Mouse (Mus musculus): ENCODE measurements around the gene Hsd17b11. TPM values are rescaled to one million over a fixed set of nuclear protein-coding genes. Genes with fewer than 3 reads are reported as not detected.

Hsd17b11 gene
- polyA plus RNA-seq, 1 experiment from 2014 or later, result 1.7 TPM

- peak; percentile 67 for ATAC-seq
- WGBS (ENCODE audit: insufficient replicate concordance), result 56% methylated on average over 18 of the region's 18 CpGs
- 0 out of 2 replicates have a peak, but pooled peaks cover 3% of the 10 kb centered on the region for H3K36me3 ChIP-seq
- no peak overlapping the region for H3K4me3 ChIP-seq
- 0 out of 2 replicates have a peak overlapping the region, but pooled peaks have one; percentile 10 for H3K4me2 ChIP-seq
- H3K9me3 ChIP-seq (replicated peaks), result no peaks in the 10 kb centered on the region
- H3K27me3 ChIP-seq (replicated peaks), result no peaks in the 10 kb centered on the region
- 0 out of 2 replicates have a peak overlapping the region, but pooled peaks have one; percentile 25 for H3K27ac ChIP-seq
- H3K9ac ChIP-seq, result no peak overlapping the region
- peaks cover 4% of the 10 kb centered on the region; the same call in 1 of the 2 replicates for H3K4me1 ChIP-seq
Measured at GRCm38 (mm10) chr5:104002549-104003255, 19.0 kb downstream of the Hsd17b11 start.

GRCm38 (mm10) chr5:103999738-104000137 is 22.0 kb downstream of the Hsd17b11 start:
- H3K9ac ChIP-seq, result no peak overlapping the region
- no peak overlapping the region for H3K4me2 ChIP-seq
- no peaks in the 10 kb centered on the region for H3K9me3 ChIP-seq (replicated peaks)
- H3K4me1 ChIP-seq, result peaks cover 15% of the 10 kb centered on the region
- 3% methylated on average over 5 of the region's 5 CpGs for WGBS (ENCODE audit: insufficient replicate concordance)
- no peak overlapping the region for H3K4me3 ChIP-seq
- H3K27ac ChIP-seq, result no peak overlapping the region
- no peaks in the 10 kb centered on the region for H3K36me3 ChIP-seq
- H3K27me3 ChIP-seq (replicated peaks), result no peaks in the 10 kb centered on the region
- no peak for ATAC-seq

GRCm38 (mm10) chr5:103998739-103999138 is 23.0 kb downstream of the Hsd17b11 start:
- Histone ChIP-seq H3K36me3 (no peaks in the 10 kb centered on the region), H3K4me2 (no peak overlapping the region), H3K9ac (no peak overlapping the region), H3K9me3 (replicated peaks) (no peaks in the 10 kb centered on the region), H3K4me3 (no peak overlapping the region), H3K27me3 (replicated peaks) (no peaks in the 10 kb centered on the region), H3K27ac (no peak overlapping the region), H3K4me1 (peaks cover 20% of the 10 kb centered on the region)
- 46% methylated on average over 5 of the region's 5 CpGs for WGBS (ENCODE audit: insufficient replicate concordance)
- ATAC-seq, result no peak

- Histone ChIP-seq H3K4me1 (peaks cover 17% of the 10 kb centered on the region), H3K4me2 (peak overlapping the region; percentile 31), H3K9ac (no peak overlapping the region), H3K4me3 (no peak overlapping the region), H3K27ac (no peak overlapping the region), H3K27me3 (replicated peaks) (no peaks in the 10 kb centered on the region), H3K36me3 (no peaks in the 10 kb centered on the region), H3K9me3 (replicated peaks) (no peaks in the 10 kb centered on the region)
- 32% methylated on average over 3 of the region's 3 CpGs for WGBS (ENCODE audit: insufficient replicate concordance)
- peak; percentile 70 for ATAC-seq
Measured at GRCm38 (mm10) chr5:103995181-103995580, 26.5 kb downstream of the Hsd17b11 start.

GRCm38 (mm10) chr5:103994669-103995068 is 27.1 kb downstream of the Hsd17b11 start:
- H3K9me3 ChIP-seq (replicated peaks), result no peaks in the 10 kb centered on the region
- peak; percentile 86 for ATAC-seq
- 37% methylated on average over 4 of the region's 4 CpGs for WGBS (ENCODE audit: insufficient replicate concordance)
- H3K4me3 ChIP-seq, result no peak overlapping the region
- H3K27me3 ChIP-seq (replicated peaks), result no peaks in the 10 kb centered on the region
- H3K4me1 ChIP-seq, result peaks cover 17% of the 10 kb centered on the region
- no peak overlapping the region for H3K9ac ChIP-seq
- H3K4me2 ChIP-seq, result peak overlapping the region; percentile 31
- H3K36me3 ChIP-seq, result no peaks in the 10 kb centered on the region
- H3K27ac ChIP-seq, result peak overlapping the region; percentile 45; the same call in 1 of the 2 replicates

- no peak overlapping the region for H3K9ac ChIP-seq
- ATAC-seq, result peak; percentile 41; the same call in 1 of the 2 replicates
- H3K4me3 ChIP-seq, result no peak overlapping the region
- H3K4me2 ChIP-seq, result no peak overlapping the region
- 0 out of 2 replicates have a peak, but pooled peaks cover 2% of the 10 kb centered on the region for H3K36me3 ChIP-seq
- H3K27ac ChIP-seq, result no peak overlapping the region
- H3K4me1 ChIP-seq, result peaks cover 17% of the 10 kb centered on the region
- H3K27me3 ChIP-seq (replicated peaks), result no peaks in the 10 kb centered on the region
- WGBS (ENCODE audit: insufficient replicate concordance), result 55% methylated on average over 1 of the region's 1 CpGs
- H3K9me3 ChIP-seq (replicated peaks), result no peaks in the 10 kb centered on the region
Measured at GRCm38 (mm10) chr5:103993601-103994000, 28.1 kb downstream of the Hsd17b11 start.

GRCm38 (mm10) chr5:103992831-103993230 is 28.9 kb downstream of the Hsd17b11 start:
- WGBS (ENCODE audit: insufficient replicate concordance), result 80% methylated on average over 9 of the region's 9 CpGs
- no peaks in the 10 kb centered on the region for H3K27me3 ChIP-seq (replicated peaks)
- H3K4me1 ChIP-seq, result peaks cover 17% of the 10 kb centered on the region
- H3K9me3 ChIP-seq (replicated peaks), result no peaks in the 10 kb centered on the region
- no peak overlapping the region for H3K27ac ChIP-seq
- ATAC-seq, result no peak
- H3K4me2 ChIP-seq, result no peak overlapping the region
- H3K36me3 ChIP-seq, result 0 out of 2 replicates have a peak, but pooled peaks cover 2% of the 10 kb centered on the region
- no peak overlapping the region for H3K4me3 ChIP-seq
- no peak overlapping the region for H3K9ac ChIP-seq

GRCm38 (mm10) chr5:103980705-103981560 is 40.8 kb downstream of the Hsd17b11 start:
- H3K27ac ChIP-seq, result no peak overlapping the region
- no peak overlapping the region for H3K4me2 ChIP-seq
- no peaks in the 10 kb centered on the region for H3K9me3 ChIP-seq (replicated peaks)
- H3K4me1 ChIP-seq, result no peaks in the 10 kb centered on the region
- H3K36me3 ChIP-seq, result no peaks in the 10 kb centered on the region
- no peak overlapping the region for H3K4me3 ChIP-seq
- ATAC-seq, result no peak
- 0 out of 2 replicates have a peak, but pooled peaks cover 3% of the 10 kb centered on the region for H3K27me3 ChIP-seq (replicated peaks)
- H3K9ac ChIP-seq, result no peak overlapping the region
- 78% methylated on average over 9 of the region's 9 CpGs for WGBS (ENCODE audit: insufficient replicate concordance)

- Histone ChIP-seq H3K4me1 (no peaks in the 10 kb centered on the region), H3K9me3 (replicated peaks) (no peaks in the 10 kb centered on the region), H3K27ac (no peak overlapping the region), H3K27me3 (replicated peaks) (peaks cover 14% of the 10 kb centered on the region; the same call in 1 of the 2 replicates), H3K36me3 (no peaks in the 10 kb centered on the region), H3K4me2 (no peak overlapping the region), H3K4me3 (no peak overlapping the region), H3K9ac (no peak overlapping the region)
- WGBS (ENCODE audit: insufficient replicate concordance), result 72% methylated on average over 7 of the region's 7 CpGs
- ATAC-seq, result no peak
Measured at GRCm38 (mm10) chr5:103977907-103978570, 43.7 kb downstream of the Hsd17b11 start.

GRCm38 (mm10) chr5:103977297-103977696 is 44.4 kb downstream of the Hsd17b11 start, which contains the start of gene Hsd17b13:
TSS of gene Hsd17b13 (minus strand) at chr5:103977410.
- whole genome bisulfite sequencing (ENCODE audit: insufficient replicate concordance), result 57% methylated on average over 4 of the region's 4 CpGs
- H3K4me1 ChIP-seq, result no peaks in the 10 kb centered on the region
- no peak within 1 kb of the TSS for H3K27ac ChIP-seq
- H3K9ac ChIP-seq, result no peak within 1 kb of the TSS
- no peaks in the 10 kb centered on the region for H3K36me3 ChIP-seq
- no peak for ATAC-seq
- H3K4me2 ChIP-seq, result no peak within 1 kb of the TSS
- no peaks in the 10 kb centered on the region for H3K9me3 ChIP-seq (replicated peaks)
- H3K27me3 ChIP-seq (replicated peaks), result peaks cover 22% of the 10 kb centered on the region; the same call in 1 of the 2 replicates
- H3K4me3 ChIP-seq, result no peak within 1 kb of the TSS

GRCm38 (mm10) chr5:103975736-103976135 is 46.0 kb downstream of the Hsd17b11 start:
- no peak overlapping the region for H3K27ac ChIP-seq
- H3K27me3 ChIP-seq (replicated peaks), result peaks cover 22% of the 10 kb centered on the region; the same call in 1 of the 2 replicates
- 36% methylated on average over 7 of the region's 7 CpGs for WGBS (ENCODE audit: insufficient replicate concordance)
- no peak overlapping the region for H3K4me2 ChIP-seq
- no peaks in the 10 kb centered on the region for H3K9me3 ChIP-seq (replicated peaks)
- H3K9ac ChIP-seq, result no peak overlapping the region
- no peaks in the 10 kb centered on the region for H3K36me3 ChIP-seq
- no peak overlapping the region for H3K4me3 ChIP-seq
- no peak for ATAC-seq
- H3K4me1 ChIP-seq, result no peaks in the 10 kb centered on the region

Measured in liver, embryonic 12.5 days (tissue).